Mouse (Mus musculus) MEL (cell line): Measurements from ENCODE around the gene Tirap. TPM values are rescaled to one million over a fixed set of nuclear protein-coding genes. Genes with fewer than 3 reads are reported as not detected.

Source experiments
- DNase-seq: peaks from one replicate; pipeline ENCODE4 v3.0.0; 2011; ENCODE audit warnings: low read depth, low spot score
- H3K27ac ChIP-seq: 2 replicates; pipeline ENCODE4 v1.5.1; 2012; ENCODE audit warnings: low read depth, mild to moderate bottlenecking, control low read depth, low read length, moderate library complexity; ENCODE audit not compliant: control insufficient read depth
- H3K27me3 ChIP-seq, 2 experiments: fragments of 150-350 bp in 1 of 2; sonication (generic) in 1 of 2; 2 replicates each; pipeline ENCODE4 v1.6.1; 2012; ENCODE audit warnings: low read length in 2 of 2, mild to moderate bottlenecking in 2 of 2, improper control_type of control experiment in 1 of 2, moderate library complexity in 1 of 2; ENCODE audit not compliant: insufficient read depth in 2 of 2, control insufficient read depth in 1 of 2
- H3K36me3 ChIP-seq, 2 experiments: 2 replicates each; pipeline ENCODE4 v1.6.1; 2012 to 2014; ENCODE audit warnings: low read length in 2 of 2, improper control_type of control experiment in 1 of 2, inconsistent platforms in 1 of 2, mild to moderate bottlenecking in 1 of 2; ENCODE audit not compliant: insufficient read depth in 2 of 2, control insufficient read depth in 1 of 2
- H3K4me1 ChIP-seq, 2 experiments: fragments of 150-350 bp in 1 of 2; sonication (generic) in 1 of 2; 2 replicates each; pipeline ENCODE4 v1.6.1; 2012; ENCODE audit warnings: low read length in 2 of 2, improper control_type of control experiment in 1 of 2, mild to moderate bottlenecking in 1 of 2; ENCODE audit not compliant: insufficient read depth in 2 of 2, control insufficient read depth in 1 of 2
- H3K4me3 ChIP-seq, 2 experiments: fragments of 150-350 bp in 1 of 2; sonication (generic) in 1 of 2; 2 replicates each; pipeline ENCODE4 v1.5.1; 2012; ENCODE audit warnings: low read depth in 2 of 2, low read length in 2 of 2, mild to moderate bottlenecking in 2 of 2, moderate library complexity in 2 of 2, control low read depth in 1 of 2, improper control_type of control experiment in 1 of 2; ENCODE audit not compliant: control insufficient read depth in 1 of 2, insufficient read depth in 1 of 2
- H3K79me2 ChIP-seq: 2 replicates; pipeline ENCODE4 v1.6.1; 2012; ENCODE audit warnings: mild to moderate bottlenecking, low read length, moderate library complexity; ENCODE audit not compliant: control insufficient read depth, poor library complexity, insufficient read depth
- H3K9ac ChIP-seq: 2 replicates; pipeline ENCODE4 v1.6.1; 2012; ENCODE audit warnings: low read depth, mild to moderate bottlenecking, control low read depth, low read length, moderate library complexity; ENCODE audit not compliant: control insufficient read depth, poor library complexity, severe bottlenecking
- H3K9me3 ChIP-seq: fragments of 150-350 bp; sonication (generic); replicated peaks from 2 replicates; pipeline ENCODE4 v1.6.1; 2012; ENCODE audit warnings: mild to moderate bottlenecking, low read length, improper control_type of control experiment, moderate library complexity; ENCODE audit not compliant: insufficient read depth
- CHD2 ChIP-seq: IDR thresholded peaks from 2 replicates; pipeline ENCODE4 v1.6.1; 2011; ENCODE audit warnings: low read length, improper control_type of control experiment
- E2F4 ChIP-seq: IDR thresholded peaks from 2 replicates; pipeline ENCODE4 v1.6.1; 2011; ENCODE audit warnings: low read depth, low read length, improper control_type of control experiment, borderline replicate concordance
- EP300 ChIP-seq, 2 experiments: IDR thresholded peaks; 2 replicates each; pipeline ENCODE4 v1.6.1; 2011; ENCODE audit warnings: improper control_type of control experiment in 2 of 2, low read length in 2 of 2, low read depth in 1 of 2, mild to moderate bottlenecking in 1 of 2
- ETS1 ChIP-seq: IDR thresholded peaks from 2 replicates; pipeline ENCODE4 v1.6.1; 2012; ENCODE audit warnings: low read depth, mild to moderate bottlenecking, inconsistent platforms, low read length, improper control_type of control experiment, moderate library complexity
- GABPA ChIP-seq: IDR thresholded peaks from 2 replicates; pipeline ENCODE4 v1.6.1; 2012; ENCODE audit warnings: low read depth, mild to moderate bottlenecking, inconsistent platforms, low read length, improper control_type of control experiment, moderate library complexity
- GATA1 ChIP-seq: IDR thresholded peaks from 2 replicates; pipeline ENCODE4 v1.6.1; 2011; ENCODE audit warnings: low read depth, low read length, improper control_type of control experiment
- JUND ChIP-seq: IDR thresholded peaks from 2 replicates; pipeline ENCODE4 v1.6.1; 2011; ENCODE audit warnings: low read depth, mild to moderate bottlenecking, improper control_type of control experiment, low read length
- KAT2A ChIP-seq: conservative IDR thresholded peaks from 2 replicates; pipeline ENCODE4 v1.6.1; 2012; ENCODE audit warnings: low read depth, low read length, improper control_type of control experiment, inconsistent platforms
- MAX ChIP-seq: IDR thresholded peaks from 2 replicates; pipeline ENCODE4 v1.6.1; 2011; ENCODE audit warnings: low read length, improper control_type of control experiment
- MYC ChIP-seq: IDR thresholded peaks from 2 replicates; pipeline ENCODE4 v1.6.1; 2011; ENCODE audit warnings: low read depth, mild to moderate bottlenecking, low read length, improper control_type of control experiment, moderate library complexity
- POLR2AphosphoS5 ChIP-seq: IDR thresholded peaks from 2 replicates; pipeline ENCODE4 v1.6.1; 2012; ENCODE audit warnings: low read depth, borderline replicate concordance, mild to moderate bottlenecking, inconsistent platforms, low read length, moderate library complexity, mixed read lengths
- RAD21 ChIP-seq: IDR thresholded peaks from 2 replicates; pipeline ENCODE4 v1.6.1; 2011; ENCODE audit warnings: mild to moderate bottlenecking, low read depth, low read length, improper control_type of control experiment
- SMC3 ChIP-seq: IDR thresholded peaks from 2 replicates; pipeline ENCODE4 v1.6.1; 2011; ENCODE audit warnings: low read depth, low read length, improper control_type of control experiment
- TBP ChIP-seq: IDR thresholded peaks from 2 replicates; pipeline ENCODE4 v1.8.0; 2011; ENCODE audit warnings: low read depth, low read length, improper control_type of control experiment
- UBTF ChIP-seq: IDR thresholded peaks from 2 replicates; pipeline ENCODE4 v1.6.1; 2012; ENCODE audit warnings: low read depth, mild to moderate bottlenecking, inconsistent platforms, low read length, improper control_type of control experiment, moderate library complexity, borderline replicate concordance; ENCODE audit not compliant: insufficient read depth
- USF1 ChIP-seq: IDR thresholded peaks from 2 replicates; pipeline ENCODE4 v1.6.1; 2014; ENCODE audit warnings: low read depth, mild to moderate bottlenecking, inconsistent platforms, low read length, improper control_type of control experiment, moderate library complexity
- USF2 ChIP-seq, 2 experiments: IDR thresholded peaks; 2 replicates each; pipeline ENCODE4 v1.6.1; 2011 to 2012; ENCODE audit warnings: improper control_type of control experiment in 2 of 2, low read length in 2 of 2, borderline replicate concordance in 1 of 2, inconsistent platforms in 1 of 2, low read depth in 1 of 2, mild to moderate bottlenecking in 1 of 2; ENCODE audit not compliant: insufficient read depth in 1 of 2
- ZMIZ1 ChIP-seq: IDR thresholded peaks from 2 replicates; pipeline ENCODE4 v1.6.1; 2012; ENCODE audit warnings: low read depth, mild to moderate bottlenecking, inconsistent platforms, low read length, improper control_type of control experiment, moderate library complexity
- polyA plus RNA-seq, 2 experiments: library from polyadenylated mRNA; stranded (reverse) in 1 of 2; unstranded in 1 of 2; fragments of >175 nt in 1 of 2; fragments of >200 nt in 1 of 2; gene quantifications; 2 replicates each; pipeline versions ENCODE4 v1.2.1 to v1.2.4; 2012; ENCODE audit warnings: low replicate concordance in 2 of 2, low read depth in 1 of 2; ENCODE audit not compliant: insufficient read length in 2 of 2, insufficient read depth in 1 of 2, missing spikeins in 1 of 2
- total RNA-seq: library from RNA; depleted of rRNA; stranded (reverse); fragments of 300-350 nt; gene quantifications from 2 replicates; pipeline ENCODE4 v1.2.3, GENCODE M21; 2012

The Tirap gene
- total and polyA plus RNA-seq, 3 experiments = 2.4 to 5.3 TPM; not detected in 1

- H3K36me3 ChIP-seq = peaks cover 0 to 19% of the 10 kb centered on the region in 2 experiments; a peak in 2 of 4 replicates
- TF ChIP-seq SMC3 = no peak
- TF ChIP-seq EP300 (IDR thresholded peaks at IDR 0.05; ENCODE audit: low read depth in 1 of 2, low read length in 2 of 2) = peak in 1 of 2 experiments; percentile 12; a peak in 1 of 4 replicates
- TF ChIP-seq, all 39 proteins: peak for 1
- Histone ChIP-seq H3K79me2 (peaks cover 1% of the 10 kb centered on the region; the same call in 1 of the 2 replicates), H3K27me3 (no peaks in the 10 kb centered on the region), H3K4me1 (peaks cover 10 to 11% of the 10 kb centered on the region in 2 experiments), H3K27ac (peak overlapping the region; percentile 27; the same call in 1 of the 2 replicates), H3K9me3 (no peaks in the 10 kb centered on the region), H3K4me3 (peak overlapping the region; percentile 88 to 90), H3K9ac (peak overlapping the region; percentile 87)
- DNase-seq = peak; percentile 44
Measured at GRCm38 (mm10) chr9:35198945-35199771, 933 bp downstream of the Tirap start.

GRCm38 (mm10) chr9:35198351-35198750 is 1.7 kb downstream of the Tirap start:
- TF ChIP-seq SMC3 (no peak), ETS1 (no peak), USF1 (no peak), CHD2 (no peak), E2F4 (no peak), JUND (no peak), TBP (no peak), MAX (no peak), KAT2A (no peak), GABPA (no peak), UBTF (no peak), RAD21 (no peak), POLR2AphosphoS5 (no peak), MYC (no peak), GATA1 (no peak), USF2 (IDR thresholded peaks at IDR 0.05; ENCODE audit: borderline replicate concordance in 1 of 2, insufficient read depth in 1 of 2, low read depth in 1 of 2, low read length in 2 of 2) (no peak), ZMIZ1 (no peak)
- no peak overlapping the region for H3K27ac ChIP-seq
- H3K4me3 ChIP-seq = no peak overlapping the region
- H3K79me2 ChIP-seq = peaks cover 1% of the 10 kb centered on the region; the same call in 1 of the 2 replicates
- no peaks in the 10 kb centered on the region for H3K27me3 ChIP-seq
- H3K4me1 ChIP-seq = peaks cover 5 to 8% of the 10 kb centered on the region in 2 experiments
- peaks cover 0 to 11% of the 10 kb centered on the region in 2 experiments; a peak in 2 of 4 replicates for H3K36me3 ChIP-seq
- DNase-seq = no peak
- no peak overlapping the region for H3K9ac ChIP-seq
- no peaks in the 10 kb centered on the region for H3K9me3 ChIP-seq
